Mouse (Mus musculus) heart, embryonic 14.5 days (tissue): ENCODE measurements around the gene Ypel3. TPM values are rescaled to one million over a fixed set of nuclear protein-coding genes. Genes with fewer than 3 reads are reported as not detected.

Experiments
- polyA plus RNA-seq: library from polyadenylated mRNA; unstranded; fragments of >200 nt; fragmentation: Nextera tagmentation; extraction: Ambion mirVana; gene quantifications from 2 replicates; pipeline ENCODE4 v1.2.1, GENCODE M21; 2014

Ypel3 gene
- polyA plus RNA-seq, 1 experiment from 2014 or later, result 121 TPM

Other genes starting within 250 kb of the Ypel3 start
- gene Eif3c, start 210.5 kb upstream of the Ypel3 start, polyA plus RNA-seq, result 112 and 116 TPM in 2 replicates
- 0.53 and 0.81 TPM in 2 replicates for gene Apobr, start 192.0 kb upstream of the Ypel3 start, polyA plus RNA-seq
- 14.2 and 21.8 TPM in 2 replicates for gene Cln3, start 191.1 kb upstream of the Ypel3 start, polyA plus RNA-seq
- gene Il27, start 182.0 kb upstream of the Ypel3 start, polyA plus RNA-seq, result not detected in 2 replicates
- gene Nupr1, start 146.1 kb upstream of the Ypel3 start, polyA plus RNA-seq, result 7.4 and 10.9 TPM in 2 replicates
- 22.4 and 30.2 TPM in 2 replicates for gene Sgf29, start 127.6 kb upstream of the Ypel3 start, polyA plus RNA-seq
- 12.3 and 13.5 TPM in 2 replicates for gene Sult1a1, start 100.5 kb upstream of the Ypel3 start, polyA plus RNA-seq
- gene Bola2, start 81.6 kb upstream of the Ypel3 start, polyA plus RNA-seq, result 91.7 and 102 TPM in 2 replicates
- 4.6 and 5.5 TPM in 2 replicates for gene Slx1b, start 81.2 kb upstream of the Ypel3 start, polyA plus RNA-seq
- 10.2 and 13.7 TPM in 2 replicates for gene Coro1a, start 69.2 kb upstream of the Ypel3 start, polyA plus RNA-seq
- gene Mapk3, start 17.4 kb upstream of the Ypel3 start, polyA plus RNA-seq, result 51.7 and 57.3 TPM in 2 replicates
- gene Gdpd3, start 10.6 kb upstream of the Ypel3 start, polyA plus RNA-seq, result 0.67 and 2.7 TPM in 2 replicates
- 0.26 TPM in 1 of 2 replicates, not detected in the other for gene Tbx6, start 4.5 kb downstream of the Ypel3 start, polyA plus RNA-seq
- gene Ppp4c, start 15.5 kb downstream of the Ypel3 start, polyA plus RNA-seq, result 132 and 146 TPM in 2 replicates
- gene Fam57b, start 20.7 kb downstream of the Ypel3 start, polyA plus RNA-seq, result 0.81 and 1.2 TPM in 2 replicates
- not detected in 2 replicates for gene 4930451I11Rik, start 54.7 kb downstream of the Ypel3 start, polyA plus RNA-seq
- 0.14 TPM in 1 of 2 replicates, not detected in the other for gene Doc2a, start 70.5 kb downstream of the Ypel3 start, polyA plus RNA-seq
- 10.7 and 11.5 TPM in 2 replicates for gene Hirip3, start 85.0 kb downstream of the Ypel3 start, polyA plus RNA-seq
- 47.9 and 51.9 TPM in 2 replicates for gene Ino80e, start 85.4 kb downstream of the Ypel3 start, polyA plus RNA-seq
- gene Taok2, start 107.7 kb downstream of the Ypel3 start, polyA plus RNA-seq, result 19.8 and 21.7 TPM in 2 replicates
- 21.6 and 22.7 TPM in 2 replicates for gene Tmem219, start 146.0 kb downstream of the Ypel3 start, polyA plus RNA-seq
- 11.3 and 11.9 TPM in 2 replicates for gene Kctd13, start 151.9 kb downstream of the Ypel3 start, polyA plus RNA-seq
- gene Asphd1, start 172.6 kb downstream of the Ypel3 start, polyA plus RNA-seq, result not detected in 2 replicates
- gene Sez6l2, start 173.6 kb downstream of the Ypel3 start, polyA plus RNA-seq, result 0.86 and 1.4 TPM in 2 replicates
- 68.5 and 74.6 TPM in 2 replicates for gene Cdipt, start 199.0 kb downstream of the Ypel3 start, polyA plus RNA-seq
- gene Cdiptos, start 199.1 kb downstream of the Ypel3 start, polyA plus RNA-seq, result 0.86 and 1.6 TPM in 2 replicates
- gene Mvp, start 237.7 kb downstream of the Ypel3 start, polyA plus RNA-seq, result 12.0 and 12.6 TPM in 2 replicates
- 0.84 TPM in 1 of 2 replicates, not detected in the other for gene Pagr1b, start 239.5 kb downstream of the Ypel3 start, polyA plus RNA-seq
- 23.1 and 25.4 TPM in 2 replicates for gene Pagr1a, start 240.4 kb downstream of the Ypel3 start, polyA plus RNA-seq
- gene Gm42742, start 244.1 kb downstream of the Ypel3 start, polyA plus RNA-seq, result 41.9 and 45.0 TPM in 2 replicates
- 2.1 and 3.2 TPM in 2 replicates for gene Prrt2, start 244.3 kb downstream of the Ypel3 start, polyA plus RNA-seq